Mouse (Mus musculus): ENCODE measurements around the gene Colec11. TPM values are rescaled to one million over a fixed set of nuclear protein-coding genes. Genes with fewer than 3 reads are reported as not detected.
A peak's percentile ranks its signal among the peaks of the same experiment; 100 is the strongest.

Colec11 gene
- polyA plus RNA-seq, 1 experiment from 2014 or later, result 2.2 TPM

DNA sequence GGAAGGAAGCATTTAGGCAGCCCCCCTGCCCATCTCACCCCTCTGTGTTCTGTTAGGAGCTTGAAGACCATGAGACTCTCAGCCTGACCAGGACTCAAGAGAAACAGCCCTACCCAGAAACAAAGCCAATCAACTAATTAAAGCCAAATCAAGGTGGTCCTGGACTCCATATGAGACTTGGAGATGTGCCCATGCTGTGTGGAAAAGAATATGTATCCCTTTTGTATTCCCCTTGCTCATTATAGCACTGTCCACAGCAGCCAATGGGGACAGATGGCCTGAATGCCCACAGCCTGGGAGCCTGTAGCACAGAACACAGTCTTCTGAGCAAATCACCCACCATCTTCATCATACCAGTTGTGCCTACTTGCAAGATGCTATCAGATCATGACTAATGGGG is 26.3 kb downstream of the Colec11 start:
- Histone ChIP-seq H3K36me3 (ENCODE audit: insufficient read depth, low read length) (no peaks in the 10 kb centered on the region), H3K4me1 (replicated peaks; ENCODE audit: insufficient read depth, low read length) (no peaks in the 10 kb centered on the region), H3K4me2 (ENCODE audit: low read length) (no peak overlapping the region), H3K27me3 (ENCODE audit: insufficient read depth, low read length) (no peaks in the 10 kb centered on the region), H3K9ac (ENCODE audit: low read depth, low read length) (no peak overlapping the region), H3K9me3 (replicated peaks; ENCODE audit: low read length) (no peaks in the 10 kb centered on the region), H3K27ac (no peak overlapping the region), H3K4me3 (replicated peaks; ENCODE audit: low read depth, low read length) (no peak overlapping the region)
- no peak for TF ChIP-seq CTCF (IDR thresholded peaks at IDR 0.05; ENCODE audit: low read depth)
- ATAC-seq (replicated peaks; ENCODE audit: low FRiP score, low read depth) (no peak), DNase-seq (ENCODE audit: low spot score) (no peak)

DNA sequence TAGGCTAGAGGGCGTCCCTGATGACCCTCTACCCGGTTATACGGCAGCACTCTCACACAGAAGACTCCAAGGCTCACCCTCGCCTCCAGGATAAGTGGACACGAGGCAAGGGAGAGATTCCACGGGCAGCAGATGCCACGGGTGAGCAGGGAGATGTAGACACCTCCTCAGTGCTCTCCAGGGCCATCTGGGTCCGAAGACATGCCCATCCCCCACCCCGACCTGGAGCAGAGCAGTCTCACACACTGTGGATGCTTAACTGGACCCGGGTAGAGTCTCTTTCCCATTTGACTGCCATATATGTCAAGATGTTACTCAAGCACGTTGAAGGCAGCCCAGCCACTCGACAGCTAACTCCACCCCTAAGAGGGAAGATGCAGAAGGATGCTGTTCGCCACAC is 32.7 kb downstream of the Colec11 start:
- Histone ChIP-seq H3K9ac (ENCODE audit: low read depth, low read length) (no peak overlapping the region), H3K4me3 (replicated peaks; ENCODE audit: low read depth, low read length) (no peak overlapping the region), H3K36me3 (ENCODE audit: insufficient read depth, low read length) (no peaks in the 10 kb centered on the region), H3K4me1 (replicated peaks; ENCODE audit: insufficient read depth, low read length) (peaks cover 7% of the 10 kb centered on the region; the same call in 1 of the 2 replicates), H3K4me2 (ENCODE audit: low read length) (no peak overlapping the region), H3K27ac (no peak overlapping the region), H3K27me3 (ENCODE audit: insufficient read depth, low read length) (no peaks in the 10 kb centered on the region), H3K9me3 (replicated peaks; ENCODE audit: low read length) (no peaks in the 10 kb centered on the region)
- WGBS, result 42% methylated on average over 13 of the region's 13 CpGs
- ATAC-seq (replicated peaks; ENCODE audit: low FRiP score, low read depth), result no peak
- TF ChIP-seq CTCF (IDR thresholded peaks at IDR 0.05; ENCODE audit: low read depth), result no peak
- DNase-seq (ENCODE audit: low spot score), result no peak

- Histone ChIP-seq H3K9me3 (replicated peaks; ENCODE audit: low read length) (no peaks in the 10 kb centered on the region), H3K4me2 (ENCODE audit: low read length) (peak overlapping the region; percentile 61), H3K27me3 (ENCODE audit: insufficient read depth, low read length) (no peaks in the 10 kb centered on the region), H3K4me3 (replicated peaks; ENCODE audit: low read depth, low read length) (peak overlapping the region; percentile 29), H3K4me1 (replicated peaks; ENCODE audit: insufficient read depth, low read length) (peaks cover 7% of the 10 kb centered on the region; the same call in 1 of the 2 replicates), H3K9ac (ENCODE audit: low read depth, low read length) (peak overlapping the region; percentile 0; the same call in 1 of the 2 replicates), H3K27ac (no peak overlapping the region), H3K36me3 (ENCODE audit: insufficient read depth, low read length) (no peaks in the 10 kb centered on the region)
- TF ChIP-seq CTCF (IDR thresholded peaks at IDR 0.05; ENCODE audit: low read depth), result peak; percentile 83
- ATAC-seq (replicated peaks; ENCODE audit: low FRiP score, low read depth) (peak; percentile 94), DNase-seq (ENCODE audit: low spot score) (peak; percentile 95)
- WGBS, result 9% methylated on average over 24 of the region's 24 CpGs
Measured at GRCm38 (mm10) chr12:28589090-28589868, 33.9 kb downstream of the Colec11 start.

- no peaks in the 10 kb centered on the region for H3K9me3 ChIP-seq (replicated peaks; ENCODE audit: low read length)
- 76% methylated on average over 6 of the region's 6 CpGs for WGBS
- no peak for TF ChIP-seq CTCF (IDR thresholded peaks at IDR 0.05; ENCODE audit: low read depth)
Measured at GRCm38 (mm10) chr12:28587949-28588348, 35.2 kb downstream of the Colec11 start.

DNA sequence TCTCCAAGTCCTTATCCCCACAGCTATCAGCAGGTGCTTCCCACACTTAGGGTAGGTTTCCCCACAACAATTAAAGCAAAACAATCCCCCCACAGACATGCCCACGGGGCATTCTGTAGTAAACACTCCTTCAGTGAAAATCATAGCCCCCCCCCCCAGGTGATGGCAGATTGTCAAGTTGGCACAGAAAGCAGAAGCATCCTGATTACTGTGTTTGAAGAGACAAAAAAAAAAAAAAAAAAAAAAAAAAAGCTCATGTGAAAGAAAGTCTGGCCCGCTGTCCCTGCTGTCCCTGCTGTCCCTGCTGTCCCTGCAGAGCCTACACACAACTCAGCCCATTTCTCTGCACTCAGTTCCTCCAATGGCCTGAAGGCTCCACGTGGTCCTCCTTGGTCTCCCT is 39.1 kb downstream of the Colec11 start:
- DNase-seq (ENCODE audit: low spot score), result no peak
- TF ChIP-seq CTCF (IDR thresholded peaks at IDR 0.05; ENCODE audit: low read depth), result no peak
- no peak overlapping the region for H3K4me2 ChIP-seq (ENCODE audit: low read length)

More at GRCm38 (mm10) chr12:28587949-28588348, 35.2 kb downstream of the Colec11 start:
- Histone ChIP-seq H3K4me1 (replicated peaks; ENCODE audit: insufficient read depth, low read length) (peaks cover 7% of the 10 kb centered on the region; the same call in 1 of the 2 replicates), H3K36me3 (ENCODE audit: insufficient read depth, low read length) (no peaks in the 10 kb centered on the region), H3K27ac (no peak overlapping the region), H3K4me3 (replicated peaks; ENCODE audit: low read depth, low read length) (no peak overlapping the region), H3K27me3 (ENCODE audit: insufficient read depth, low read length) (no peaks in the 10 kb centered on the region), H3K9ac (ENCODE audit: low read depth, low read length) (no peak overlapping the region), H3K4me2 (ENCODE audit: low read length) (no peak overlapping the region)
- DNase-seq (ENCODE audit: low spot score), result no peak
- ATAC-seq (replicated peaks; ENCODE audit: low FRiP score, low read depth), result no peak

DNA sequence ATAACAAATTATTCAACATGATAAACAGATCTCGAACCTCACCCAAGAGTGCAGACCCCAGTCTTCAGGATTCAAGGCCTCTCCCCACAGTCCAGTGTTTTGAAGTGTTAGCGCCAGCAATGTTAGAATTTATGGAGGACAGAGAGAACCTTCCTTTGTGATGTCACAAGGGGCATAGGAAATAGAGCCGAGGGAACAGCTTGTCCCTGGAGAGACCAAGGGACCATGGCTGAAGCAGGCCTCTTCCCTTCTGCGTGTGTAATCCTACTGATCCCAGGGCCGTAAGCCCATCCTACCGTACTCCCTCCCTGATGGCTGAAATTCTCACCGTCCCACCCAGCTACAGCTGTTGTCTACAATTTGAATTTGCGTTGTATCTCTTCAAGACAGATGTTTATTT is 40.8 kb downstream of the Colec11 start, which contains the start of gene Allc:
Gene Allc, minus strand, starts transcription at position 101 of the 400 bp plus-strand sequence.
- Histone ChIP-seq H3K4me1 (replicated peaks; ENCODE audit: insufficient read depth, low read length) (no peaks in the 10 kb centered on the region), H3K27me3 (ENCODE audit: insufficient read depth, low read length) (no peaks in the 10 kb centered on the region), H3K36me3 (ENCODE audit: insufficient read depth, low read length) (no peaks in the 10 kb centered on the region), H3K9ac (ENCODE audit: low read depth, low read length) (no peak within 1 kb of the TSS), H3K4me2 (ENCODE audit: low read length) (no peak within 1 kb of the TSS), H3K4me3 (replicated peaks; ENCODE audit: low read depth, low read length) (no peak within 1 kb of the TSS), H3K9me3 (replicated peaks; ENCODE audit: low read length) (no peaks in the 10 kb centered on the region), H3K27ac (no peak within 1 kb of the TSS)
- 80% methylated on average over 8 of the region's 8 CpGs for WGBS
- DNase-seq (ENCODE audit: low spot score) (no peak), ATAC-seq (replicated peaks; ENCODE audit: low FRiP score, low read depth) (no peak)
- TF ChIP-seq CTCF (IDR thresholded peaks at IDR 0.05; ENCODE audit: low read depth), result no peak

More for the DNA sequence above, 39.1 kb downstream of the Colec11 start:
- WGBS, result 72% methylated on average over 3 of the region's 3 CpGs
- Histone ChIP-seq H3K36me3 (ENCODE audit: insufficient read depth, low read length) (no peaks in the 10 kb centered on the region), H3K27me3 (ENCODE audit: insufficient read depth, low read length) (no peaks in the 10 kb centered on the region), H3K4me1 (replicated peaks; ENCODE audit: insufficient read depth, low read length) (no peaks in the 10 kb centered on the region), H3K4me3 (replicated peaks; ENCODE audit: low read depth, low read length) (no peak overlapping the region), H3K27ac (no peak overlapping the region), H3K9ac (ENCODE audit: low read depth, low read length) (no peak overlapping the region), H3K9me3 (replicated peaks; ENCODE audit: low read length) (no peaks in the 10 kb centered on the region)
- ATAC-seq (replicated peaks; ENCODE audit: low FRiP score, low read depth), result no peak
